Mouse (Mus musculus): ENCODE data around the gene Sept9. TPM values are rescaled to one million over a fixed set of nuclear protein-coding genes. Genes with fewer than 3 reads are reported as not detected.

The Sept9 gene
- total RNA-seq, 2 experiments from 2014 or later = 44.6 to 45.7 TPM

DNA sequence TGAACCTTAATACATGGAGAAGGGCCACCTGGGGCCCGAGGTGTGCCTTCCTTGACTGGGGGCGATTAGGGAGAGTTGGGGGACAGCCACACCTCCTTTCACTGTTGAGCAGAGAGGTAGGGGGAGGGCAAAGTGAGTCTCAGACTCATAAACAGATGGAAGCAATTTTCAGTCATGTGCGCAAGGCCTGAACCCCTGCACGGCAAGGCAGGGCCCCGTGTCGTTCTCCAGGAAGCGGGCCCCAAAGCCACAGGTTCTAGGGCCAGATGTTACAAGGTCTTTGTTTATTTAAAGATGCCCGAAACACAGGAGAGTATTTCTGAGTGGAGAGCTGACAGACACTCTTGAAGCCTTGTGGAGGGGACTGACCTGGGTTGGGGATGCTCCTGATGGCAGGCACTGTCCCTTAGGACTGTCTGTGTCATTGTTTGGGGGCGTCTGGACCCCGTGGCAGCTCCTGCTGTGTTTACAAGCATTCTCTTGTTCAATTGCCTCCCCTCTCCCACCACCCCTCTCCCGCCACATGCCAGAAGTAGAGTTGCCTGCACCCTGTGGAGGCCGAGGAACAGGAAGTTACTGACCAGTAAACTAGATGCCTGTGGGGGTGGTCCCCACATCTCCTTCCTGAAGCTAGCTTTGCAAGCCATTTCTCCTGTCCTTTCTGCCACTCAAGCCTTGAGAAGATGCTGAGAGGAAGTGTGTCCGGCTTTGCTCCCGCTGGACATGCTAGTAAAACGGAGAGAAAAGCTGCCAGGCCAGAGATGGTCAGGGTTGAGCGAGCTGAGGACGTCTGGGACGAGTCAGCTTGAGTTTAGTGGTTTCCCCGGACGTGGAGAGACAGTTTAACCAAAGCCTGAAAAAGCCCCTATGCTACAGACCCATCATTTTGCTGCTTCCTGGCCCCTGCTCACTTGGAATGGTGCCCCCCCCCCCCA is 150.2 kb downstream of the Sept9 start:
- DNase-seq = no peak
- intact Hi-C loops (cut with DNase I) = no loop called here

DNA sequence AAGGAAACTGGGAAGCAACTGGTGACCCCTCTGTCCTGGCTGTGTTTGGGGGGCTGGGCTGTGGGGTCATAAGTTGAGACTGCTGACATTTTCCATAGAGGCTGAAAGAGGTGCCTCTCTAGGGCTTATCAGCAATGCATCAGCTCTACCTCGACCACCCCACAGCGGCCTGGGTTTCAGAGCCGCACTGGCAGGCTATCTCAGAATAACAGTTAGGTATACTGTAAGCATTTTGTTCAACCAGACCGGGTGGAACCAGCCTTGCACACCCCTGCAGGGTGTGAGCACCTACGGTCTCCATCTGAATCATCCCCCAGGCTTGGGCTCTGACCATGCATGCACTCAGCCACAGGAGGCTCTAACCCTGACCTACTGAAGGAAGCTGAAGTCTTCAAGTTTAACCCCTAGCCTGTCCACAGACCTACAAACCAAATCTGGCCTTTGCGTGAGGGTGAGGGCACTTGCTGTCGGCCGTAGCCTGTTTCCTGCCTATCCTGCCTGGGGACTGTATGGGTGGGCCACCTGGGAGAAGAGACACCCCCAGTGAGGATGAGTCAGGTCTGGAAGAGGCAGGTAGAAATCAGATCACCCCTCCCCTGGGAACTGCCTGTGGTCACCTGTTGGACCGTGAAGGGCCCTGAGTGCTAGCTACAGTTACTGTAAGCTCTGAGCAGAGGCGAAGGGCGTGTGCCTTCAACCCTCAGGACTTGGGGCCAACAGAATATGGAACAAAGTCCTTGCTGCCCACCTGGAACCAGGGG is 151.2 kb downstream of the Sept9 start:
- intact Hi-C loops (cut with DNase I) = no loop called here
- DNase-seq = no peak

DNA sequence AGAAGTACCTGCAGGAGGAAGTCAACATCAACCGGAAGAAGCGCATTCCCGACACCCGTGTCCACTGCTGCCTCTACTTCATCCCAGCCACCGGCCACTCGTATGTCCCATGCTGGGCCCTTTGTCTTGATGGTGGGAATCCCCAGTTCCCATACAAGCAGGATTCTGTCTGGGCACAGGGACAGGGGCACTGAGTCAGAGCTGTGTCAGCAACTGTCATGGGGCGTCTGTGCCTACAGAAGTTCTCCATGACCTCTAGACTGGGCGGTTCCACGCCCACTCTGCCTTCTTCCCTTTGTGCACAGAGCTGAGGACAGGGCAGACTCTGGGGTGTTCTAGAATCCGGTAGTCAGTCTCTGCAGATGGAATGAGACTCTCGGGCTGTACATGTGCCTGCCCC is 153.7 kb downstream of the Sept9 start:
- DNase-seq = no peak
- intact Hi-C loops (cut with DNase I) = no loop called here

DNA sequence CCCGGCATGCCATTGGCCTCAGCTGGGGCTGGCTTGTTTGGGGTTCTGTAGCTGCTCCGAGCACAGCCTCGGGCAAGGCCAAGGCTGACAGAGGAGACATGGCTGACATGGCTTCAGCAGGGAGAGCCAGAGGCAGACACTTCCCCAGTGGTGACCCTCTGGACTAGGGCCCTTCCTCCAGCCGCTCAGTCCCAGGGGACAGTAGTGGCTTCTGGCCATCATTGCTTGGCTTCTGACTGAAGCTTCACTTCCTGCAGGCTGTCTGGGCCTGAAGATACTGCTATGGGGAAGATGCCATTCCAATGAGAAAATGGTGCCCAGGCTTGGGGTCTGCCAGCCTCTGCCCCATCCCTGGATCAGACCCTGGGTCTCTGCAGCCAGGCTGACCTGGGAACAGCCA is 154.6 kb downstream of the Sept9 start:
- intact Hi-C loops (cut with DNase I) = no loop called here

DNA sequence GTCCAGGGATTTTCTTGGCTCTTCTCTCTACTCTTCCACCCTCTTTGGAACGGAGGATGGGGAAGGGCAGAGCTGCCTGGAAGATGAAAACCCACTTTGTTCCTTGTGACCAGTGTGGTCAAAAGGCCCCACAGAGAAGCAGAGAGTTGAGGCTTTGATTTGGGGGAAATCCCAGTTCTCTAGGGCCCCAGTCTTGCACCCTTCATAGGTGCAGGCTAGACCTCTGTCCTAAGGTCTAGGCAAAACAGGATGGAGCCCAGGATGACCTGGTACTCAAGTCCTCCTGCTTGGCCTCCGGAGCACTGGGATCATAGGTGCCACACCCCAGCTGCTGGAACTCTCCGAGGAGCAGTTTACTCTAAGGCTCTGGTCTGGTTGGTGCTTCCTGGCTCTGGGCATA is 157.5 kb downstream of the Sept9 start:
- intact Hi-C loops (cut with DNase I) = no loop called here
- DNase-seq = no peak

More for the DNA sequence above, 154.6 kb downstream of the Sept9 start:
- peak; percentile 77 to 89 for DNase-seq

DNA sequence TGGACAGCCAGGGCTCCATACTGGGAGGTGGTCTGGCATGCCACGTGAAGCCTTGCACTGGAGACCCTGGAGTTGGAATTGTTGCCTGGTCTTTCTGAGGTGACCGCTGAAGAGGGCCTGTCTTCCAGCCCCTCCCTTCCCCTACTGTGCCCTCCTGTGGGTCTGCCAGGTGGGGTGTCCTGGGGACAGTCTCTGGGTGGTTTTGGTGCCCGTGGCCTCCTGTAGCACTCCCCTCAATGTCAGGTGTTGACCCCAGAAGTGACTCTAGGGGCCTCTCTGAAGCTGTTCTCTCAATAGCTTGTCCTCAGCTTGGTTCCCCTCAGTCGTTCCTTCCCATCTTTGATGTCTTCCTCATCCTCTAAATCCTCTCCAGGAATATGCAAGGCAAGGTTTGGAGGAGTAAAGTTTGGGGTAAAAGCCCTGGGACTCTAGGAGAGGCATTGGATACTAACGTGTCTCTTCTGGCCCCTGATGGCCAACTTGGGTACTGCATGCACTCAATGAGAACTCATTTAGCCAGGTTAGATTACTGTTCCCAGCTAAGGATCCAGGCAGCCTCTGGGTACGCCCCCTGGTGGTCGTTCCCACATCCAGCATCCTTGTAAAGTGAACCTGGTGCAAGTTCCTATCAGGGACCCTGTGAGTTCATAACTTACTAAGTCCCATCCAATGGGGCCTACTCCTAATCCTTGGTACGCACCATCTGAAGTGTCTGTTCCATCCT is 158.6 kb downstream of the Sept9 start:
- peak; percentile 94 to 97 for DNase-seq
- intact Hi-C loops (cut with DNase I) = loop anchor here (1.0 to 2.0 kb wide), 3 partner anchors 43 to 120 kb away; no protein-coding TSS in a partner anchor

DNA sequence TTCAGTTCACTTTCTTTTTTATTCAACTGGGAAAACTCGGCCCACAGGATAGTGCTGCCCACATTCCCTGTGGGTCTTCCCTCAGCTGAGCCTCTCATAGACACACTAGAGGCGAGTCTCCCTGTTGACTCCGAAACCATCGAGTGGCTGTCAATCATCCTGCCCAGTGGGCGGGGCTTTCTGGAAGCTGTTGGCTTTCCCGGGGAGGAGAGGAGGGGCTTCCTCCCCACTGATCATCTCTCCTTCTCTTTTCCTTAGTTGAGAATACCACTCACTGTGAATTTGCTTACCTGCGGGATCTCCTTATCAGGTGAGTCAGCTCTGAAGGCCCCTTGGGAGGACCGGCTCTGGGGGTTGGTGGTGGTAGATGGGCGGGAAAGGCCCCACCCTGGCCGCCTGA is 159.7 kb downstream of the Sept9 start:
- intact Hi-C loops (cut with DNase I) = loop anchor here (2.0 kb wide), 1 partner anchor 44 kb away; no protein-coding TSS in a partner anchor

DNA sequence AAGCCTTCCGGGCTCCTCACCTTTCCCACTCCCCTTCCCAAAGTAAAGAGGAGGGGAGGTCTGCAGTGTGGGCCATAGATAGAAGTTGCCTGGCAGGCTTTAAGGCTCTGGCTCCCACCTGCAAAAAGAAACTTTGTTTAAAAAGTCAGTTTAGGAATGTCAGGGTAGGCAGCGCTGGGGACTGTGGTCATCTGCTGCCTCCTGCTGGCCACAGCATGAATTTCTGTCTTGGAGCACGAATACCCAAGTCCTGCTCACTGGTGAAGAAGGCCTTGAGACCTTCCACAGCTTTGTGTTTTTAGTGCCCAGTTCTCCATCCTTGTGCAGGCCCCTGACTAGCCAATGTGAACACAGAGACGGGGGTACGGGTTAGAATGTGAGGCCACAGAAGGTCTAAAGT is 160.4 kb downstream of the Sept9 start:
- DNase-seq = peak; percentile 77 to 87
- intact Hi-C loops (cut with DNase I) = loop anchor here (2.0 to 5.0 kb wide), 3 partner anchors 45 to 287 kb away; no protein-coding TSS in a partner anchor

More for the DNA sequence above, 159.7 kb downstream of the Sept9 start:
- DNase-seq = no peak

DNA sequence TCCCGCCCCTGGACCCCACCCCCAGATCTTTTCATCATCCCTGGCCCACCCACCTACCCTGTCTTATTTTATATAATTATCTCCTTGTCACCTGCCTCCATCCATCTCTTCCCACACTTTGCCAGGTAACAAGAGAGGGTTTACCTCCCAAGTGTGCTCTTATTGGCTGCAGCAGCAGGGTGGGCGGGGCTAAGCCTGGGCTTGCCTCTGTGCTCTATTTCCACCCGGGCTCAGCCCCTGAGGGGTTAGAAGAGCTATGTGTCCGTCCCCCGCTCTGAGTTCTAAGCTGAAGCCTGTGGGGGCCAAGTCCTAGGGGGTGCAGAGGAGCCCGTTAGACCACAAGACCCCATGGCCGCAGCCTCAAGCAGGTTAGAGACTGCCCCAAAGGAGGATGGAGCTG is 161.1 kb downstream of the Sept9 start:
- intact Hi-C loops (cut with DNase I) = loop anchor here (2.0 to 5.0 kb wide), 2 partner anchors 183 to 288 kb away; no protein-coding TSS in a partner anchor
- no peak for DNase-seq

DNA sequence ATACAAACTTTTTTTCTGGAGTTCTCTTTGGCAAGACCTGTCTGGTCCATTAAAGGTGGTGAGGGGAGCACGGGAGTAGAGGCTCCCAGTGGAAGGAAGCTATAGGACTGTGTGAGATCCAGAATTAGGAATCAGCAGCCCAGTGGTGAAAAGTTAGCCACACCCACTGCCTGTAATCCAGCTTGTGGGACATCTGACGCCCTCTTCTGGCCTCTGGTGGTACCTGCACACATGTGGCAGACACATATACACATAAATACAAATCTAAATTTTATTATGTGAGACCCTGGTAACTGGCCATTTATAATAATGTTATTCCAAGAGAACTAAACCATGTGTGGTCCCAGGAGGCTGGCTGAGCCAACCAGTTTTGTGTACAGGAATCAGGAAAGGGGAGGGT is 162.8 kb downstream of the Sept9 start:
- intact Hi-C loops (cut with DNase I) = loop anchor here (5.0 kb wide), 1 partner anchor 185 kb away; no protein-coding TSS in a partner anchor

DNA sequence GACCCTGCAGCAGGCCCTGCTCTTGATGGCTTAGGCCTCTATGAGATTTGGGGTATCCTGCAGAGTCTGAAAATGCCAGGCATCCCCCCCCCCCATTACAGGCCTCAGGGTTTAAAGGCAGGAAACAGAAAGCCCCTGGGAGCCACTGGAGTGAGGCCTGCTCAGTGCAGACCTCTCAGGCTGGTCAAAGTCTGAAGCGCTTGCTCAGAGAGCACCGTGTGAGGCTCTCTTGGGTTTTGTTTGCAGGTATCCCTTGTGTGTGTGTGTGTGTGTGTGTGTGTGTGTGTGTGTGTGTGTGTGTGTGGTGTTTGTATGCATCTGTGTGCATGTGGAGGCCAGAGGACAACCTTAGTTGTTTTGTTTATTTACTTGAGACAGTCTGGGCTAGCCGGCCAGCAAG is 164.5 kb downstream of the Sept9 start:
- intact Hi-C loops (cut with DNase I) = loop anchor here (5.0 kb wide), 1 partner anchor 187 kb away; no protein-coding TSS in a partner anchor

More for the DNA sequence above, 162.8 kb downstream of the Sept9 start:
- DNase-seq = no peak

DNA sequence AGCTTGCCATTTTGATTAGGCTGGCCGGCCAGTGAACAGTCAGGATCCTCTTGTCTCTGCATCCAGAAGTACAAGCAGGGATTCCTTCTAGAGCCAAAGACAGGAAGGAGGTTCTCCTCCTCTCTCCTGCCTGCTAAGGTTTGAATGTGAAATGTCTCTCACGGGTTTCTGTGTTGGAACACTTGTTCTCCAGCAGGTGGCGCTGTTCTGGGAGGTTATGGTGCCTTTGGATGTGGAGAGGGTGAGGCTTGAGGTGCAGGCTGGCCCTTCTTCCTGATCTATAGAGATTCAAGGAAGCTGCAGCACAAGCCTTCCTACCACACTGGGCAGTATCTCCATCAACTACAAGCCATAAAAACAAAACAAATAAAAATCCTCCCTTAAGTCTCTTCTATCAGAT is 167.0 kb downstream of the Sept9 start:
- DNase-seq = peak in 1 of 2 experiments; percentile 54
- intact Hi-C loops (cut with DNase I) = no loop called here

More for the DNA sequence above, 164.5 kb downstream of the Sept9 start:
- DNase-seq = no peak

DNA sequence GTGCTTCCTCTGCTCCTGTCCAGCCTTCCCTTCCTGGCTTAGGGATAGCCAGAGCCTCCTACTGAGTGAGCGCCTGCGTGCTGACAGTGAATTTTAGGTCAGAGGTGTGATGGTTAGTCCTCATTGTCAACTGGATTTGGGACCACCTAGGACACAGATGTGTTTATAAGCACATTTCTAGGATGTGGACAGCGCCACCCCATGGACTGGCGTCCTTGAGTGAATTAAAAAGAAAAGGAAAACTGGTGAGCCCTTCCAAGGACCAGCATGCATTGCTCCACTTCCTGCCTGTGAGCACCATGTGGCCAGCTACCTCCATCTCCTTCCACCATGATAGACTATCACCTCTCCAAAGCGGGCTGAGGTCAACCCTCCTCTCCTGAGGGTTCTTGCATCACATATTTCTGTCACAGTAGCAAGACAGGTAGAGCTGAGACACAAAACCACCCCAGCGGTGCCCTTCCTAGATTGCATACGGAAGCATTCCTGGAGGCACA is 167.4 kb downstream of the Sept9 start:
- DNase-seq = no peak
- intact Hi-C loops (cut with DNase I) = no loop called here

DNA sequence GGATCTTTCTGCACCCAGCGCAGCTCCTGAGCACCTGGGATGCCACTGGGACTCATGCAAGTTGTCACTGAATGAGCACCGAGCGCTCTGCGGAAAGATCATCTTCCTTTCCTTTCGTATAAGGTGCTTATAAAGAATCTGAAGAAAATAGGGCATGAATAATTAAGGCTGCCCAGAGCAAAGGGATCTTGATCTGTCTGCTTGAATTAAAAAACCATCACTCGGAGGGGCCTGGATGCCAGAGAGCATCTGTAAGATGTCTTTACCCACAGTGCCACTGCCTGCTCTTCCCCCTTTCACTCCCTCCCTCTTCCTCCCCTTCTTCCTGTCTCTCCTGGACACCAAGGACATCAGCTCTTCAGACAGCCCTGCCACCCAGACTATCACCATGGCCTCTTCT is 168.5 kb downstream of the Sept9 start:
- intact Hi-C loops (cut with DNase I) = no loop called here
- DNase-seq = no peak

DNA sequence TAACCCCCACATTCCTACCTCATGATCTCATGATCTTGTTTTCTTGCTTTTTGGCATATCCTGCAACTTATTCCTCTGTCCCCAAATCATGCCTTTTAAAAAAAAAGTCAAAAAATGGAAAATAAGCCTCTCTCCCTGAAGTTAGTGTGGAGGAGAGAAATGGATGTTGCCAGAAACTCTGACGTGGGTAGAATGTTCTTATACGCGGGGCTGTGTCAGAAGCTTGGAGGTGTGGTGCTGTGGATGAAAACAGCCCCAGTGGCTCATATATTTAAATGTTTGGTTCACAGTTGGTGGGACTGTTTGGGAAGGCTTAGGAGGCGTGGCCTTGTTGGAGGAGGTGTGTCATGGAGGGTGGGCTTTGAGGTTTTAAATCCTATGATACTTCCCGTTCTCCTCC is 169.9 kb downstream of the Sept9 start:
- no peak for DNase-seq
- intact Hi-C loops (cut with DNase I) = no loop called here

DNA sequence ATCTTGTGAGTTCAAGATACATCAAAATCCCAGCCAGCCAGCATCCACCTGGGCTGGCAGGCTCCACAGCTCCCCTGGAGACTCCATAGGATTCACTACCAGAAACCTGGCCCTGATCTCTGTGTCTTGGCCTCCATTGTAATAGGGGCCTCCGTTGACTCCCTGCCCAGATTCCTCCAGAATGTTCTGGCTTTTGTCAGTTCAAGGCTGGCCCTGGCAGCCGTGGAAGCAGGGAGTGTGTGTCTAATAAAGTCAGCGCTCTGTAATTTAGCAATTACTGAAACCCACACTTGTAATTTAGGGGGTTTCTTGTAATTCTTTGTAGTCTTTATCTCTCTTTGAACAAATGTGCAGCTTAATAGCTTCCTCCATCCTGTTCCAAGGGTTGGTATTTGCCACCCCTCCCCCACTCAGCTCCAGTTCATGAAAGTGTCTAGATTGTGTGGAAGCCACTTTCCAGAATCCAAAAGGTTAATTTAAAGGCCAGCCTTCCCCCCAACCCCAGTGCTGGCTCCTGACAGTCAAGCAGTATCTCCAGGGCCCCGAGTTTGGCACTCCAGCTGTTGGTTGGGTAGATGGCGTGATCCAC is 170.9 kb downstream of the Sept9 start:
- intact Hi-C loops (cut with DNase I) = no loop called here
- no peak for DNase-seq

DNA sequence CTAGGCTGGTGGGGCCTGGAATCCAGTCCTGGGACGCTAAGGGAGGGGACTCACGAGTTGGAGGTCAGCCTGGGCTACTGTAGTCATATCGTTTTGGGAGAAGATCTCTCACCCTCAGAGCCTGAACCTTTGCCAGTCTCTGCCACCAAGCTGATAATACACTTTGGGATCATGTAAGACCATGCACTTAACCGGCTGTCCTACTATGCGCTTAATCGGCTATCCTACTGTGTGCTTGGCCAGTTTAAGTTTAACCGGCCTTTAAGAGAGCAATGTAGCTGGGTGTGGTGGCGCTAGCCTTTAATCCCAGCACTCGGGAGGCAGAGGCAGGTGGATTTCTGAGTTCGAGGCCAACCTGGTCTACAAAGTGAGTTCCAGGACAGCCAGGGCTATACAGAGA is 173.1 kb downstream of the Sept9 start:
- intact Hi-C loops (cut with DNase I) = no loop called here
- DNase-seq = no peak

DNA sequence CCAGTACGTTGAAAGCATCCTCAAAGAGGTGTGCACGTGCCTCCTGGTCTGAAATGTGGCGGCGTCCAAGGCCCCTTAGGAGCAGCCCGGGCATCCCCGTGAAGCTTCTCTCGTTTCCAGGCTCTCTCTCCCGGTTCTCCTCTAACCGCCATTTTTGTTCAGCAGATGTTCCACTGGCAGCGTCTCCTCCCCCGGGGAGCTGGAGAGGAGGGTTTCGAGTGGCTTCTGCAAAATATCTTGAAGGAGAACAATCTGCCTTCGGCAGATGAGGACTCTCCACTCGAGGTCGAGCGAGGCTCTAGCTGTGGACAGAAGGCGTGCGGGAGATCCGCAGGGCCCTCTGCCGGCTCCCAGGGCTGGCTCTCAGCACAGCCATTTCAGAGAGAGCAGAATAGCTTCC is 173.7 kb downstream of the Sept9 start:
- DNase-seq = peak; percentile 52 to 59
- intact Hi-C loops (cut with DNase I) = no loop called here

DNA sequence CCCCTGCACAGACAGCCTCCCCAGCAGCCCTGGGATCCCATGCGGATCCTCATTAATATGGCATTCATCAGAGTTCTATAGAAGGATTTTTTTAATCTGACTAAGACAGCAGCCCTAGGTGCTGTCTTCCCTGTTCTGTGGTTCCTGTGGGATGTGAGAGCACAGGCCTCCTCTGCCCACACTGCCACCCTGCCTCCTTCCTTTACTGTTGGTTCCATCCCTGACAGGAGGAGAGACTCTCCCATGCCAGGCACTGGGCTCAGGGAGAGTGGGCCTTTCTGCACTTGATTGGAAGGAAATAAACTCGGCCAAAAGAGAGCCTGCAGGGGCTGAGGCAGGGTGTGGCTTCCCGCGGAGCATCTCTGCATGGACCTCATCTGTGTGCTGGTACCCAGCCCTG is 174.4 kb downstream of the Sept9 start:
- intact Hi-C loops (cut with DNase I) = no loop called here
- DNase-seq = no peak

DNA sequence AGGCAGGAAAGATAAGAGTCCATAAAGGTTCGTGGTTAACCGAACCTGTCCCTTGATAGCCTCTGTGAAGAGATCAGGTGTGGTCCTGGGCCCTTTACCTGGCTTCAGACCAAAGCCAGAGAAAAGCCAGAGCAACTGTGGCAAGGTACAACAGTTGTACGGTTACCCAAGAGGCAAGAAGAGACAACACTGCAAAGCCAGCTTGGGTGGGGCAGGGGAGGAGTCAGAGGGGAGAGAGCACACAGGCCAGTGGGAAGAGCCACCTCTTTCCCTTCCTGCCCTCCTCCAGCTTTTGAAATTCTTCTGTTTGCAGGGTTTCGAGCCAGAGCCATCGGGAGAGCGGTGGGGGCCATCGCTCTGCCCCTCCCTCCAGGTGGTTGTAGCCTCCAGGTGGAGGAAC is 174.8 kb downstream of the Sept9 start:
- no peak for DNase-seq
- intact Hi-C loops (cut with DNase I) = no loop called here

All from heart, postnatal 14 days (tissue).